Mouse (Mus musculus): ENCODE measurements around the gene Dnm2.
A peak's percentile ranks its signal among the peaks of the same experiment; 100 is the strongest.

The Dnm2 gene

DNA sequence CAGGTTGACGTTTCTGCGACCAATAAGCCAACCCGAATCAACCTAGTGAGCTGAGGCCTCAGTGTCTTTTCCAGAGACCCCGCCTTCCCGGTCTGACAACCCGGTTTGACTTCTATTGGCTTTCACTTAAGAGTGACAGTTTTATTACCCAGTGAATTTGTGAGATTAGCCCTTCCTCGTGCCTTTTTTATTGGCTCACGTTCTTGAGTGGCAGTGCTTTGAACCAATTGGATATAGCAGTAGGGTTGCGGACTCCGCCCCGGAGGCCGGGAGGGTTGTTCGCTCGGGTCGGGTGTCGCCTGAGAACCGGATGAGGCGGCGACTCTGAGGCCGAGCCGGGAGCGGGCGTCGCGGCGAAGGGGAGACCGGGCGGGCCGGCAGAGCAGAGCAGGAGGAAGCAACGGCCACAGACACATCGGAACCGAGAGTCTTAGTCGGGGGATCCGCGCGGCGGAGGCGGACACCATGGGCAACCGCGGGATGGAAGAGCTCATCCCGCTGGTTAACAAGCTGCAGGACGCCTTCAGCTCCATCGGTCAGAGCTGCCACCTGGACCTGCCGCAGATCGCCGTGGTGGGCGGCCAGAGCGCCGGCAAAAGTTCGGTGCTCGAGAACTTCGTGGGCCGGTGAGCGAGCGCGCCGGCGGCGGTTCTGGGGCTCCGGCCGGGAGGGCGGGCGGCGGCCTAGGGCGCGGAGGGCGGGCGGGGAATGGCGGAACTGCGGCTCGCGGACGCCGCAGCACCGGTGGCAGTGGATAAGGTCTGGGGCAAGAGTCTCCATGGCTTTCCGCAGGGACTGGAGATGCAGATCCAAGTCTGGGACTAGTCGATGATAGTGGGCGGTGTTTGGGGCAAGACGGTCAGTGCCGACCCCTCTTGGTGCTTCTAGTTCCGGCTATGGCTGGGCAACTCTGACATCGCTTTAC, at the start of gene Dnm2:
TSS of gene Dnm2 (plus strand) at position 278 of the 925 bp plus-strand sequence.
- peak; percentile 98 to 99 for DNase-seq (ENCODE audit: low spot score in 2 of 2)

DNA sequence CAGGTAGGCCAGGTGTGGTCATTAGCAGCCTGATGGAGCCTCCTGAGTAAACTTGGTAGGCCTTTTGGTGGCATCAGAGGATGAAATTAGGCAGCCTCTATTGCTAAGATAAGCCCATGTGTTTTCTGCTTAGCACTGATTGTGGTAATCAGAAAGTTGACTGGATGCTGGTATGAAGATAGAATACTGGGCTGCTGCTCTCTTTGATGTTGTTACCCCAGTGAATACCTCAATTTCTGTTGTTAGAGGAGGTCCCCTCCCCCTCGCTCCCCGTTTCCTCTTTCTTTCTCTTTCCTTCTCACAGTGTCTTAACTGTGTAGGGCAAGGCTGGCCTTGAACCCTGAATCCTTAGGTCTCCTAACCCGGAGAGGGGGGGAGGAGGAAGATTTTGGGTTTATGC, 45.5 kb upstream of the Dnm2 start:
- DNase-seq (ENCODE audit: low spot score in 2 of 2): no peak

DNA sequence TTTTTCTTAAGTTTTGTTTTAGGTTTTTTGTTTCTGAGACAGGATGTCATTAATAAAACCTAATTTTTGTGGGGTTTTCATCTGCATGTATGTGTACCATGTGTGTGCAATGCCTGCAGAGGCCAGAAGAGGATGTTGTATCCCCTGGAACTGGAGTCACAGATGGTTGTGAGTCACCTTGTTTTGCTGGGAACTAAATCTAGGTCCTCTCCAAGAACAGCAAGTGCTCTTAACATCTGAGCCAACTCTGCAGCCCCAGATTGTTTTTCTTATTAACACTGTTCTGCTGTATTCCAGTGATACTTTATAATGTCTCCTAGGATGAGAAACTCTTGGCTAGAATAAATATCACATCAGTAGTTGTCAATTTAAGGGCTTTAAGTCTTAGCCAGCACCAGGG, 43.8 kb upstream of the Dnm2 start:
- DNase-seq (ENCODE audit: low spot score in 2 of 2): no peak

DNA sequence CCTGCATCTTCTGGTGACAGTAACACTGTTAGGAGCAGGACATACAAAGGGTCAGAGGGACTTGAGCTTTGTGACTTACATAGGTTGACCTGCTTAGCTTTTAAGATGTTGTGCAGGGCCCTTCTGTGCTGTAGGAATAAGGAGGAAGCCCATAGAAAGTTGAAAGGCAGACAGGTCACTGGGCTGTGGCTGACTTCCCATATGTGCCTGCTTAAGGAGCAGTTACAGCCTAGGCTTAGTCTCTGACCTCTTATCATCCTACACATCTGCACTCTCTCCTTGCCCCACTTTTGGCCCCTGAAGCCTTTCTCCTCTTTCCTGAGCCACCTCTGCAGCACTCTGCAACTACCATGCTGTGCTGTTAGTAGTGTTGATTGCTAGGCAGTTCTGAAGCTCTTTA, 40.7 kb upstream of the Dnm2 start:
- no peak for DNase-seq (ENCODE audit: low spot score in 2 of 2)

DNA sequence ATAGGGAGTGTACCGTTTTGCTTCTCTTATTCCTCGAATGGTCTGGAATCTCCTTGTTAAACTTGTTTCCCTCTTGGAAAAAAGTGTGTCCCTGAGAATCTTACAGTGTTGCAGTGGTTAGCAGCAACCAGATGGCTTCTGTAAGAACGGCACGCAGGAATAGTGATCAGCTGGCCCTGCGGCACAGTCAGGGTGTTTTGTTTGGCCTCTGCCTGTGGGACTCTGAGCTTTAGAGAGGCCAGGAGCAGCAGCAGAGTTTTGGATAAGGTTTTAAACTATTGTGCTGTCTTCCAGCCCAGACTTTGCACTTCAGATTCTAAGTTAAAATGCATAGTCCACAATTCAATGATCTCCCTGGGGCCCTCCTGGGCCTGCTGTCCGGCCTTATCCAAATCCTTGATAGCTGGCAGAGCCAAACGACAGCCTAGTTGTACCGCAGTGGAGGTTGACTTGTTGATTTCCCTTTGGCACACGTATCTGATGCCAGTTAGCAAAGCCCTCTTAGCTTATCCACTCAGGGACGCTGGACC, 32.0 kb upstream of the Dnm2 start:
- DNase-seq (ENCODE audit: low spot score in 2 of 2): no peak

DNA sequence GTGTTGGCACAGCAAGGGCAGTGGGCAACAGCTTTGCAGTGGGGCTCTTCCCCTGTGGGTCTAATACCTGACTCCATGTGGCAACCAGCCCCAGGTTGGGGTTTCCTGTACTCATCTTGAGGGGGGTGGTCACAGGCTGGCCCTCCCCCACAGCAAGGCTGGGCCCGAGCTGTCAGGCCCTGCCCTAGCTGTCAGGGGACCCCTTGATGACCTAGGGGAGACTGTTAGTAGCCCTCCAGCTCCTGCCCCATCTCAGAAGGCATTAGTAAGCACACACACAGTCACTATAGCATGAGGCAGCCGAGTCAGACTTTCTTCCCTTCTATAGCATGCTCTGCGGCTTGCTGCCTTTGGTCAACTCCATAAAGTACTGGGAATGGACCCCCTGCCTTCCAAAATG, 29.0 kb upstream of the Dnm2 start:
- no peak for DNase-seq (ENCODE audit: low spot score in 2 of 2)

DNA sequence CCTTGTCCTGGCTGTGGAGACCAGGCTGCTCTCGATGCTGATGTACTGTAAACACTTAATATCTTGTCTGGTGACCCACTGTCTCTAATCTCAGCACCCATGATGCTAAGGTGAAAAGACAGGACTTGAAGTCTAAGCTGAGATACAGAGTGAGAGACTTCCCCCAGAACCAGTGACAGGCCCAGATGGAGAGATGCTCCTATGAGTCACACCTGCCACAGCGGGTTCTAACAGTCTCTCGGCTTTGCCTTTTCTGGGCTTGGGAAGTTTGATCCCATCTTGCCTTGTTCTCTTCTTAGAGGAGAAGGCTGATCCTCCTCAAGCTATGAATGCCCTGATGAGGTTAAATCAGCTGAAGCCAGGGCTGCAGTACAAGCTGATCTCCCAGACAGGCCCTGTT, 27.5 kb upstream of the Dnm2 start:
- no peak for DNase-seq (ENCODE audit: low spot score in 2 of 2)

DNA sequence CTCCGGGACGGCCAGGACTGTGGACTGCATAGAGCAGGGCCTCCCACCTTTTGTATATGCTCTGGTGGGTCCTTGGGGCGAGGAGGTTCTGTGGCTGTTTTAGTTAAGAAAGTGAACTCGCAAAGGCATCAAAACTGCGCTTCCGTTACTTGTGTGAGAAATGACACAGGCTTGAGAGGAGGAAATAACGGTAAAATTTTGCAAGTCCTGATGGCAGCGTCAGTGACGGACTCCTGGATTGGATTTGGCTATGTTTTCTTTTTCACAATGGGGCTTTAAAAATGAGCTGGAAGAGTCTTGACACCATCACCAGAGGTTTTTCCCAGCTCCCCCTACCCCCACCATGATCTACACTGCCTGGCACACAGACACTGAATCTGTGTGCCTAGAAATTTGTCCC, 23.7 kb upstream of the Dnm2 start:
- DNase-seq (ENCODE audit: low spot score in 2 of 2): no peak

DNA sequence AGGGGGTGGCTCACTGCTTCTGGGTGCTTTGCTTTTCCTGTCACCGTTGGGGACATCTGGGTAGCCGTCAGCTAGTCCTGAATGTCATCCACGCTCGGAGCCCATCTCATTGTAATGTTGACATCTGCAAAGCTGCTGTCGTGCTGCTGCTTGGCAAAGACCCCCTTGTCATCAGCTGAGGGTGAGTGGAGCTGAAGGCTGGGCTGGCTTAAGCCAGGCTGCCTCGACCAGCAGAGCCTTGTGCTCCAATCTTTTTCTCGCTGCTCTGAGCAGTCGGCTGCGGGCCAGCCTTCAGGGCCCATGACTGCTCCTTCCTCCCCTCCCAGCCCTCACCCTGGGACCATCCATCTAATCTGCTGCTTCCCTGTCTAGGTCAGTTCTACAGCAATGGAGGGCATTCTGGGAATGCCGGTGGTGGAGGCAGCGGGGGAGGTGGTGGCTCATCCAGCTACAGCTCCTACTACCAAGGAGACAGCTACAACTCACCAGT, 21.9 kb upstream of the Dnm2 start:
- no peak for DNase-seq (ENCODE audit: low spot score in 2 of 2)

DNA sequence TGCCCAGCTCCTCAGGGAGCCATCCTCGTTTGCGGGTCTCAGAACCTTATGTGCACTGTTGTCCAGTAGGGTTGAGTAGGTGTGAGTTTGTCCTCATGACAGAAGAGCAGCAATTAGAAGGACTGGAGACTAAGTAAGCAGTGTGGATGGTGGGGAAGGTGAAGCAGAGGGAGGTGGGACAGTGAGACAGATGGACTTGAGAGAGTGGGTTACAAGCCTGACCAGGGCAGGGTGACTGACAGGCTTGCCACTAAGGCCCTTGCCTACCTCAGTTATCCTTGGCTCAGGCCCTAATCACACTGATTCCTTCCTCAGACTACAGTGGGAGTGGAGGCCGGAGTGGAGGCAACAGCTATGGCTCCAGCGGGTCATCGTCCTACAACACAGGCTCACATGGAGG, 21.0 kb upstream of the Dnm2 start:
- no peak for DNase-seq (ENCODE audit: low spot score in 2 of 2)

DNA sequence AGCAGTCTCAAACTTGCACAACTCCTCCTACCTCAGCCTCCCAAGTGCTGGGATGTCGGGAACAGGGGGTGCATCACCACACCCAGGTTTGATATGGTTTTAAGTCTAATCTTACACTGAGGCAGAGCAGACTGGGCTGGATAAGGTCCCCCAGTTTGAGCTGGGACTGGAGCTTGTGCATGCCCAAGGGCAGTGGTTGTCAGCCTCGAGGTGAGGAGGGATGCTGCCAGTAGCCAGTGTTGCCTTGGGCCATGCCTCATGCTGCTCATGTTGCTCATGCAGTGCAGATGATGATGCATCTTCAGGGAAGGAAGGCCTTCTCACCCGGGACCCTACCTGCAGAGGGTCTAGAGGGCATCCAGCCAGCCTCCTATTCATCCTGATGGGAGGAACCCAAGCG, 19.2 kb upstream of the Dnm2 start:
- no peak for DNase-seq (ENCODE audit: low spot score in 2 of 2)

DNA sequence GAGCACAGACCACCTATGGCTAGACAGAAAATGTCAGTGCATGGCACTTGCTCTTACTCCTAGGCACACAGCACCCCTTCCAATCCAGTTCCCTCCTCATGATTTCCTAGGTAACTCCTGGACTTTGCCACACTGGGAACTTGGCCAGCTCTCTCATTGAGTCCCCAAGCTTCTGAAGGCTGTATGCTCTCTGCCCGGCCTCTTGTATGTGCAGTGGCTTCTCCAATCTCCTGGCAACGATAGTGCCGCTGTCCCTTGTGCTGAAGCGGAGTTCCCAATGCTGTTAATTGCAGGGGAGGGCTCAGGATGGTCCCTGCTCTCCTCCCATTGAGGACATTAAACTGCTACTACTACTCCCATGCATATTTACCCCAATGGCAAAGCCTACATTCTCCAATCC, 16.8 kb upstream of the Dnm2 start:
- DNase-seq (ENCODE audit: low spot score in 2 of 2): no peak

DNA sequence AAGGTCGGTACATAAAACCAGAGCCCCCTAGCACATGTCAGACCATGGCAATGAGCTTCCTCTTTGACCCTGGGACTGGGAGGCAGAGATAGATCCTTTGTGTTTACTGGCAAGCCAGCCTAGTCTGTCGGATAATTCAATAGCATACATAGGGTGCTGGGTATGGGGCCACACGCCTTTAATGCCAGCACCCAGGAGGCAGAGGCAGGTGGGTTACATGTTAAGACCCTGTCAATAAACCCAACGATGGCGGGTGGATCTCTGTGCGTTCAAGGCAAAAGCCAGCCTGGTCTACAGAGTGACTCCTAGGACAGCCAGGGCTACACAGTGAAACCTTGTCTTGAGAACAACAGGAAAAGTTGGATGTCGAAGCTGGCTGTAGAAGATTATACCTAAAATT, 16.1 kb upstream of the Dnm2 start:
- no peak for DNase-seq (ENCODE audit: low spot score in 2 of 2)

DNA sequence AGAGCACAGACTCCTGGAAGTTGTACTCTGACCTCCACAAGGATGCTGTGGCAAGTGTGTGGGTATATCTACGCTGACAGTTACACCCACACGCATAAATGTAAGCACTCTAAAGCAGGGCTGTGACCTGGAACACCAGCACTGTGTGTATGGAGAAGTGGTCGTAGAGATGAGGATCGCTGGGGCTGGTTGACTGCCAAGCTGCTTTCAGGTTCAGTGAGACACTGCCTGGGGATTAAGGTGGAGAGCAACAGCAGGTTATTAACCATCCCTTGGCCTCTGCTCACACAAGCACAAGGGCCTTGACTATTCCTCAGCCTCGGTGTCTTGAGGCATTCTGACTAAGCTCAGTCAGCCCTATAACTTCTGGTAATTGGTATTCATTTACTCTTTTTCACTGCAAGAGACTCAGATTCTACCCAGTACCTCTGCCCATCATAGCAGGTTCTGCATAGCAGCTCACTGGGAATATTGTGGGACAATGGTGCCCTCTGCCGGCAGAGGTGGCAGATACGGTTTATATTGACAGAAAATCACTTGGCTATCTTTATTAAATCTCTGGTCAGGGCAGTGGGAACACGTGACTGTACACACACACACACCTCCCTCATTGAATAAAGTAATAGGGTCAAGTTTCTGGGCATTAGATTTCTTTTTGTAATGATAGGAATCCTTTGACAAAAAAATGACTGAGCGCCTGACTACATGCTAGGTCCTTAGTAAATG, 15.0 kb upstream of the Dnm2 start:
- DNase-seq (ENCODE audit: low spot score in 2 of 2): peak; percentile 82 to 85

DNA sequence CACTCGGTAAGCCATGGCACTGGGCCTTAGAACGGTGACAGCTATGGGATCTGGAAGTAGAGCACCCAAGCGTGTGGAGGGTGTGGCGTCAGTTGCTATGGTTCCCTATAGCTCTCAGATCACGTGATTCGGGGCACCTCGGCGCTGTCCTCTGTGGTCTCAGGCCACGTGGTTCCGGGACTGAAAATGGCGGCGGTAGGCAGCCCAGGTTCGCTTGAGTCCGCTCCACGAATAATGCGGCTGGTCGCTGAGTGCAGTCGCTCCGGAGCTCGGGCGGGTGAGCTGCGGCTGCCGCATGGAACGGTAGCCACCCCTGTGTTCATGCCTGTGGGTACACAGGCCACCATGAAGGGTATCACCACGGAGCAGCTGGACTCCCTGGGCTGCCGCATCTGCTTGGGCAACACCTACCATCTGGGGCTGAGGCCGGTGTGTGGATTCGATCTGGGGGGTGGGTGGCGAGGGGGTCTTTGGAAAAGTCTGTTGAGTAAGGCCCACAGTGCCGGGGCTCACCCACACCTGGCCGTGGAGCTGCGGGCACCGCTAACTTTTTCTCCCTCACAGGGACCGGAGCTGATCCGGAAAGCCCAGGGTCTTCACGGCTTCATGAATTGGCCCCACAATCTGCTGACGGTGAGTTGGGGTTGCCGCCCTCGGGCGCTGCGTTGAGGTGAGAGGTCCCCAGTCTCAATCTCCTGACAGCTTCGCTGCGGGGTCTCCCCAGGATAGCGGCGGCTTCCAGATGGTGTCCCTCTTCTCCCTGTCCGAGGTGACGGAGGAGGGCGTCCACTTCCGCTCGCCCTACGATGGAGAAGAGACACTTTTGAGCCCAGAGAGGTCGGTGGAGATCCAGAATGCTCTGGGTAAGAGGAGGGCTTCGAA, 12.8 kb upstream of the Dnm2 start, which contains the start of gene Qtrt1:
TSS of gene Qtrt1 (plus strand) at position 169 of the 882 bp plus-strand sequence.
- peak; percentile 66 to 81 for DNase-seq (ENCODE audit: low spot score in 2 of 2)

DNA sequence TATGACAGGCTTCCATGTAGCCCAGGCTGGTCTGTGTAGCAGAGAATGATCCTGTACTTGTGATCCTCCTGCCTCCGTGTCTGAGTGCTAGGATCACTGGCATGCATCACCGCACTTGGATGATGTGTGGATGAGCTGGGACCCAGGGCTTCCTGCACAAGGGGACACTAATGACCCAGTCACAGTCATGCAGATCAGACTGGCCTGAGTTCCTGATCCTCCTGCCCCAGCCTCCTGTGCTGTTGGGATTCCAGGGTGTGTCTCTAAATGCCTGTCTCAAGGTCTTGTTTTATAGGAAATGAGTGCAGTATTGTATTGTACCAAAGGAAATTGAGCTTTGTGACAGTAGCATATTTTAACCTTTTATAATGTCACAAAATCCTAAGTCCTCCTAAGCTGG, 6.8 kb upstream of the Dnm2 start:
- DNase-seq (ENCODE audit: low spot score in 2 of 2): no peak

DNA sequence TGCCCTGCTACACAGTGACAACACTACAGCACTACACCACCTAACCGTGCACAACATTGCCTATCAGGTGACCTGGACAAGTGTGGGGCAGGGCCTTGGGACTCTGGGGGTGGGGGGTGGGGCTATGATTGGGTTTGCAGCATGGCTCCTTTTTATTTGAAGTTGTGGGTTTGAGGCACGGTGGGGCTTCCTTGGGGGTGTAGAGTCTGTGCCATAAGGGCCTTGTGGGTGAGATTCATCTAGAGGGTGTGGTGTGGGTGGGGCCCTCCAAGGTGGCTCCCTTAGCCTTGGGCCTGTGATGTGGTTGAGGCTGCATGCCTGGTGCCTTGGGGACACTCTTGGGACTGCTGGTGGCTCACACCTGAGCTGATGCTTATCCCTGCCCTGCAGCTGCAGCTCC, 5.1 kb upstream of the Dnm2 start:
- DNase-seq (ENCODE audit: low spot score in 2 of 2): no peak

DNA sequence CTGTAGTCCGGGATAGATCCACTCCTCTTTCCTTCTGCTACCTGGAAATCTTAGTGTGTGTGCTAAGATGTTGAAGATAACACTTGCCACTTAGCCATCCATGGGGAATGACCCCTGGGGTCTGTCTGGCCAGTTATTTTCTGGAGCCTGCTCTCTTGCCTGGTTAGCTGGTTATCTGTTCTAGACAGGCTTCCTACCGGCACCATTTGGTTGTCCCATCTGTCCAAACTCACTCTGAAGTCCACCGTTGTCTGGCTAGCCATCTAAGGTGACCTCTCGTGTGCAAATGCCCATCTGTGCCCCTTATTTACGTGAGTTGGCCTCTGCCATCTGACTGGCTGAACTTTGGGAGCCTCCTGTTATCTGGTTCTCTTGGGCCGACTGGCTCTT, 843 bp downstream of the Dnm2 start:
- DNase-seq (ENCODE audit: low spot score in 2 of 2): no peak

DNA sequence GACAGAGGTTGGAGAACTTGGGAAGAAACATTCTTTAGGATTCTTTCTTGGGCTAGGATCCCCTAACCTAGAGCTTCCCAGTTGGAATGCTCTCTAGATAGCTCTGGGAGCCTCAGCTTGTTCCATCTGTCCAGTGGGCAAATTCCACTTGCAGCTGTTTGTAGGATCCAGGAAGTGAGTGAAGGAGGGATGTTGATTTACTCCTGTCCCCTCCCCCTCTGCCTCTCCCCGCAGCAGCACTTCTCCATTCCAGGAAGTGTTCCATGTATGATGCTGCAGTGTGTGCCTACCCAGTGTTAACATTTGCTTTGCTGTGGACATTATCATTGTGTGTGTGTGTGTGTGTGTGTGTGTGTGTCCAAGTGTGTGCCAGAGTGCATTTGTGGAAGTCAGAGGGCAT, 1.3 kb downstream of the Dnm2 start:
- DNase-seq (ENCODE audit: low spot score in 2 of 2): no peak

DNA sequence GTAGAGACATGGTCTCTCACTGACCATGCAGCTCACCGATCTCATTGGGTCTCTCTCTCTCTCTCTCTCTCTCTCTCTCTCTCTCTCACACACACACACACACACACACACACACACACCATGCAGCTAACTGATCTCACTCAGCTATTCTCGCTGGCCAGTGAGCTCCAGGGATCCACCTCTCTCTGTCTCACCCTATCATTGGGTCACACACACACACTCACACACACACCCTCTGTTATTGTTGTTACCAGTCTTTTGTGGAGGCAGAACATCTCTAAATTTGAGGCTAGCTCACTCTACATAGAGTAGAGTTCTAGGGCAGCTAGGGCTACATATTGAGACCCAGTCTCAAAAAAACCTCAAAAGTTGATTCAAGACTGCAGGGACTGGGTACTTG, 1.8 kb downstream of the Dnm2 start:
- no peak for DNase-seq (ENCODE audit: low spot score in 2 of 2)

DNA sequence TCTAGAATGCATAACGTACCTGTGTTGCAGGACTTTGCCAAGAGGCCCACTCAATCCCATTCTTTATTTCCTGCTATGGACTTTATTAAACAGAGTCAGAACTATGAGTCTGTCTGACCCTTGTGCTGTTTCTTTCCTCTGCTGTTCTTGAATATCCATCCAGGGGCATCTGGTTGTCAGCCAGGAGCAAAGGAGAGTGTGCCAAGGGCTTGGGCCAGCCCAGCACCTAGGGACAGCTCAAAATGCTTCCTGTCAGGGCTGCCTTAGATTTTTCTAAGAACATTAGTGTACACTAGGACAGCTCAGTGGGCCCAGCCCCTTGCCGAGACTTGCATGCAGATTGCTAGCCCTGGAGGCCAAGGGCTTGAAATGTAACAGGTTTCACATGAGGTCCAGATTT, 3.1 kb downstream of the Dnm2 start:
- DNase-seq (ENCODE audit: low spot score in 2 of 2): peak in 1 of 2 experiments; percentile 67

DNA sequence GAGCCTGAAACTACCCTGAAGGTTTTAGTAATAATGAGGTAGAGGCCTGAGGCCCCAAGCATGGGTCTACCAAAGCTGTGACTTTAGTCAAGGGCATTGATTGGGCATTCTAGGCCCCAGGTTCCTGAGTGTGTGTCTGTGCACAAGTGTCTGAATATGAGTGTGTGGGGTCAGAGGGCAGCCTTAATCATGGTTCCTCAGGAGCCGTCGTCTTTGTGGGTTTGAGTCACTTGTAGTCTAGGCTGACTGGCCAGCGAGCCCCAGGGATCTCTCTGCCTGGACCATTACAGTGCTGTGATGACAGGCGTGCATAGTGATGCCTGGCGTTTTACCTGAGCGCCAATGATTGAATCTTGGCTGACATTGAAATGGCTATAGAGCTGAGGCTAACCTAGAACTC, 3.5 kb downstream of the Dnm2 start:
- no peak for DNase-seq (ENCODE audit: low spot score in 2 of 2)
